Mouse (Mus musculus) hindbrain, embryonic 13.5 days (tissue): Measurements from ENCODE around the gene Src. TPM values are rescaled to one million over a fixed set of nuclear protein-coding genes. Genes with fewer than 3 reads are reported as not detected.
A peak's percentile ranks its signal among the peaks of the same experiment; 100 is the strongest.

Experiments
- ATAC-seq: fragments of 200-750 bp; cut with Nextera tagmentation; 2 replicates; pipeline ENCODE4 v1.8.0; 2017; ENCODE audit warnings: moderate TSS enrichment; ENCODE audit not compliant: low FRiP score
- H3K27ac ChIP-seq: fragments of 300-500 bp; sonication (generic); 2 replicates; pipeline ENCODE4 v1.5.1; 2015; ENCODE audit warnings: inconsistent platforms, mild to moderate bottlenecking, moderate library complexity
- H3K27me3 ChIP-seq: fragments of 300-500 bp; sonication (generic); 2 replicates; pipeline ENCODE4 v1.6.1; 2015; ENCODE audit warnings: mild to moderate bottlenecking, inconsistent platforms
- H3K36me3 ChIP-seq: fragments of 300-500 bp; sonication (generic); 2 replicates; pipeline ENCODE4 v1.6.1; 2015; ENCODE audit warnings: mild to moderate bottlenecking, inconsistent platforms
- H3K4me1 ChIP-seq: fragments of 300-500 bp; sonication (generic); replicated peaks from 2 replicates; pipeline ENCODE4 v1.6.1; 2015; ENCODE audit warnings: inconsistent platforms
- H3K4me2 ChIP-seq: fragments of 300-500 bp; sonication (generic); 2 replicates; pipeline ENCODE4 v1.6.1; 2015; ENCODE audit warnings: inconsistent platforms, mild to moderate bottlenecking, moderate library complexity
- H3K4me3 ChIP-seq: fragments of 300-500 bp; sonication (generic); 2 replicates; pipeline ENCODE4 v1.5.1; 2015; ENCODE audit warnings: mild to moderate bottlenecking, inconsistent platforms
- H3K9ac ChIP-seq: fragments of 300-500 bp; sonication (generic); 2 replicates; pipeline ENCODE4 v1.6.1; 2015; ENCODE audit warnings: mild to moderate bottlenecking, inconsistent platforms
- H3K9me3 ChIP-seq: fragments of 300-500 bp; sonication (generic); 2 replicates; pipeline ENCODE4 v1.6.1; 2016; ENCODE audit warnings: inconsistent platforms
- WGBS: fragments of 180-500 bp; shearing (Covaris S2); methylation state at CpG from one replicate; pipeline ENCODE4 v1.1.7; 2015; 5-methylcytosine and 5-hydroxymethylcytosine counted together
- polyA plus RNA-seq: library from polyadenylated mRNA; unstranded; fragments of >200 nt; fragmentation: Nextera tagmentation; extraction: Ambion mirVana; gene quantifications from 2 replicates; pipeline ENCODE4 v1.2.1, GENCODE M21; 2015

Src gene
- polyA plus RNA-seq, 1 experiment from 2014 or later: 31.8 TPM

DNA sequence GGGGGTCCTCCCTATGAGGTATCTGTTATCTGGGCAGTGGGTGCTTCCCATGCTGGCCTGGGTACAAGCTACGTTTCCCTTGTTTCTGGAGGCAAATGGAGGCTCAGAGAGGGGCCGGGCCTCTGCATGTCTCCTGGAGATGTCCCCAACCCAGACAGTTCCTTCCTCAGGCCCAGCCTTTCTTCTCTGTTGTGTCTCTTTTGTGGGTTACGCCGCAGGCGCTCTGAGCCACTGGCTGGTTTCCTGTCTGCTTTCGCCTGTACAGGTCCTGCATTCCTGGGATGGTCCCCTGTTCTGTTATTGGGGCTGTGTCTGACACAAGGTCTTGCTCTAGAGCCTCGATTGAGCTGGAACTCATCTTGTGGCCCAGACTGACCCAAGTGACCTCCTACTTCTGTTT, 11.5 kb downstream of the Src start:
- peaks cover 34% of the 10 kb centered on the region for H3K36me3 ChIP-seq
- H3K9ac ChIP-seq: 0 out of 2 replicates have a peak overlapping the region, but pooled peaks have one; percentile 31
- H3K27ac ChIP-seq: peak overlapping the region; percentile 4; the same call in 1 of the 2 replicates

GRCm38 (mm10) chr2:157430667-157431429, 12.6 kb downstream of the Src start:
- Histone ChIP-seq H3K9me3 (no peaks in the 10 kb centered on the region), H3K27ac (peak overlapping the region; percentile 80), H3K9ac (peak overlapping the region; percentile 55), H3K4me3 (no peak overlapping the region), H3K4me2 (no peak overlapping the region), H3K36me3 (peaks cover 38% of the 10 kb centered on the region), H3K4me1 (peaks cover 100% of the 10 kb centered on the region), H3K27me3 (no peaks in the 10 kb centered on the region)
- no peak for ATAC-seq
- WGBS: 80% methylated on average over 4 of the region's 4 CpGs

More for the DNA sequence above, 11.5 kb downstream of the Src start:
- Histone ChIP-seq H3K4me1 (peaks cover 100% of the 10 kb centered on the region), H3K4me2 (no peak overlapping the region), H3K27me3 (no peaks in the 10 kb centered on the region), H3K4me3 (no peak overlapping the region), H3K9me3 (no peaks in the 10 kb centered on the region)
- no peak for ATAC-seq
- 79% methylated on average over 7 of the region's 7 CpGs for WGBS

GRCm38 (mm10) chr2:157431912-157432311, 13.7 kb downstream of the Src start:
- no peak for ATAC-seq
- Histone ChIP-seq H3K9ac (peak overlapping the region; percentile 55), H3K9me3 (no peaks in the 10 kb centered on the region), H3K36me3 (peaks cover 42% of the 10 kb centered on the region), H3K4me3 (no peak overlapping the region), H3K27ac (peak overlapping the region; percentile 80), H3K27me3 (no peaks in the 10 kb centered on the region), H3K4me2 (no peak overlapping the region), H3K4me1 (peaks cover 99% of the 10 kb centered on the region)
- 81% methylated on average over 5 of the region's 5 CpGs for WGBS

DNA sequence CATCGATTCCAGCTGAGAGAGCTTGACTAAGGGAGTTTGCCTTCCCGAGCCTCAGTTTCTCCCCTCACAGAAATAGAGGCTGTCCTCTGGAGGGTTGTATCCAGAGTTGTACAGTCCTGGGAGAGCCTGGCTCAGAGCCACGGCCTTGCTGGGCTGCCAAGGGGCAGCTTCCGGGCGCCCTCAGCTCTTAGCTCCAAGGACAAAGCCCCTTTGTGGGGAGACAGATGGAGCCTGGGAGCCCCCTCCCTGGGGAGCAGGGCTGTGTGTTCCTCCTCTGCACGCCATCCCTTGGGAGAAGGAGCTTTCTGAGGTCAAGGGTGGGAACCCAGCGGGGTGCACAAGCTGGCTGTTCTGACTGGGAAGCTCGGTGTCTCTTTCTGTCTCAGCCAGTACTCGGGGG, 14.2 kb downstream of the Src start:
- 54% methylated on average over 9 of the region's 9 CpGs for WGBS
- no peak overlapping the region for H3K4me3 ChIP-seq
- H3K9ac ChIP-seq: peak overlapping the region; percentile 55; the same call in 1 of the 2 replicates
- peaks cover 45% of the 10 kb centered on the region for H3K36me3 ChIP-seq
- no peaks in the 10 kb centered on the region for H3K27me3 ChIP-seq
- H3K27ac ChIP-seq: peak overlapping the region; percentile 80
- H3K4me2 ChIP-seq: no peak overlapping the region
- peak; percentile 44; the same call in 1 of the 2 replicates for ATAC-seq
- no peaks in the 10 kb centered on the region for H3K9me3 ChIP-seq
- H3K4me1 ChIP-seq: peaks cover 96% of the 10 kb centered on the region

DNA sequence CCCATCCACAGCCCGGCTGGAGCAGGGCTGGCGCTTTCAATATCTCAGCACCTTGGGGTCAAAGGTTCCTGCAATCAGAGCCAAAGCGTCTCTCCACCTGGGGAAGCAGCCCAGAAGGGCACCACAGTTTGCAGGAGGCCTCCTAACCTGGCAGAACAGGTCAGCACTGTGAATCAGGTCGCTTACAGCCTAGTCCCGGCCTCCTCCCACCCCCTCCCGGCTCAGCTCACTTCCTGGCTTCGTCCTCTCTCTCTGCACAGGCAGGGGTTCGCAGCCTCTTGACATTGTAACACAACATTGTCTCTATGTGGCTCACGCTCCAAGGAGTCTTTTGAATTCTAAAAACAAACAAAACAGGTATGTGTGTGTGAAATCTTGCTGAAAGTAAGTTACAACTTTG, 15.8 kb downstream of the Src start:
- H3K4me1 ChIP-seq: peaks cover 84% of the 10 kb centered on the region
- no peak overlapping the region for H3K4me3 ChIP-seq
- no peak for ATAC-seq
- H3K9ac ChIP-seq: no peak overlapping the region
- H3K27me3 ChIP-seq: no peaks in the 10 kb centered on the region
- peak overlapping the region; percentile 80 for H3K27ac ChIP-seq
- H3K9me3 ChIP-seq: no peaks in the 10 kb centered on the region
- WGBS: 37% methylated on average over 9 of the region's 9 CpGs
- H3K36me3 ChIP-seq: peaks cover 40% of the 10 kb centered on the region
- no peak overlapping the region for H3K4me2 ChIP-seq

DNA sequence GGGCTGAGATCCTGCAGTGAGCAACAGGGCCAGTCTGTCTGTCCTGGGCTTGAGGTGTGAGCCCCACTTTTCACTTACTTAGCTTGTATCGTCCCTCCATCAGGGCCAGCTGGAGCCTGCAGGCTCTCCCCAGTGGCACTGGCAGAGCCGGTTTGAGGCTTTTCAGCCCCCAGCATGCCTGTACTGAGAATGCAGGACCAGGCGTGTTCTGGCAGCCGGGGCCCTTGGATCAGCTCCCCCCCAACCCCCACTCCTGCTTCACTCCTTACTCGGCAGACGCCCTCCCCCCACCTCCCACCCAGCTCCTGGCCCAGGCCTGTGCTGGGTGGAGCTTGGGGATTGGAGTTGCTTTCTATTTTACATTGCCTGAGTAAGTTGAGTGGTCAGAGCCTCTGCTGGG, 16.3 kb downstream of the Src start:
- H3K9ac ChIP-seq: peak overlapping the region; percentile 26; the same call in 1 of the 2 replicates

GRCm38 (mm10) chr2:157436496-157436895, 18.3 kb downstream of the Src start:
- Histone ChIP-seq H3K4me2 (no peak overlapping the region), H3K4me3 (no peak overlapping the region), H3K4me1 (peaks cover 61% of the 10 kb centered on the region), H3K27ac (no peak overlapping the region; the same call in 1 of the 2 replicates), H3K9me3 (0 out of 2 replicates have a peak, but pooled peaks cover 4% of the 10 kb centered on the region), H3K27me3 (no peaks in the 10 kb centered on the region), H3K9ac (no peak overlapping the region), H3K36me3 (peaks cover 53% of the 10 kb centered on the region)
- 80% methylated on average over 11 of the region's 11 CpGs for WGBS
- no peak for ATAC-seq

More for the DNA sequence above, 16.3 kb downstream of the Src start:
- Histone ChIP-seq H3K27me3 (no peaks in the 10 kb centered on the region), H3K9me3 (no peaks in the 10 kb centered on the region), H3K4me2 (no peak overlapping the region), H3K4me3 (no peak overlapping the region), H3K36me3 (peaks cover 45% of the 10 kb centered on the region), H3K27ac (peak overlapping the region; percentile 80), H3K4me1 (peaks cover 81% of the 10 kb centered on the region)
- 19% methylated on average over 6 of the region's 6 CpGs for WGBS
- ATAC-seq: 0 out of 2 replicates have a peak, but pooled peaks have one; percentile 11

- Histone ChIP-seq H3K36me3 (peaks cover 55% of the 10 kb centered on the region), H3K27ac (0 out of 2 replicates have a peak overlapping the region, but pooled peaks have one; percentile 12), H3K4me2 (no peak overlapping the region), H3K9ac (no peak overlapping the region), H3K4me1 (peaks cover 54% of the 10 kb centered on the region), H3K4me3 (no peak overlapping the region), H3K9me3 (0 out of 2 replicates have a peak, but pooled peaks cover 4% of the 10 kb centered on the region), H3K27me3 (no peaks in the 10 kb centered on the region)
- no peak for ATAC-seq
- 86% methylated on average over 3 of the region's 3 CpGs for WGBS
These were observed 18.9 kb downstream of the Src start for GRCm38 (mm10) chr2:157437123-157437522.

- peaks cover 13% of the 10 kb centered on the region for H3K4me1 ChIP-seq
- ATAC-seq: no peak
- H3K4me2 ChIP-seq: no peak overlapping the region
- 100% methylated on average over 1 of the region's 1 CpGs for WGBS
- no peaks in the 10 kb centered on the region for H3K27me3 ChIP-seq
- no peak overlapping the region for H3K4me3 ChIP-seq
- H3K36me3 ChIP-seq: peaks cover 69% of the 10 kb centered on the region
- H3K27ac ChIP-seq: no peak overlapping the region
- H3K9ac ChIP-seq: no peak overlapping the region
- H3K9me3 ChIP-seq: 0 out of 2 replicates have a peak, but pooled peaks cover 4% of the 10 kb centered on the region
These were observed 23.1 kb downstream of the Src start for GRCm38 (mm10) chr2:157441363-157441762.

GRCm38 (mm10) chr2:157447297-157448158, 29.3 kb downstream of the Src start:
- no peaks in the 10 kb centered on the region for H3K4me1 ChIP-seq
- no peak overlapping the region for H3K4me2 ChIP-seq
- H3K9ac ChIP-seq: no peak overlapping the region
- H3K4me3 ChIP-seq: no peak overlapping the region
- peaks cover 47% of the 10 kb centered on the region for H3K36me3 ChIP-seq
- 90% methylated on average over 15 of the region's 15 CpGs for WGBS
- no peaks in the 10 kb centered on the region for H3K9me3 ChIP-seq
- H3K27ac ChIP-seq: no peak overlapping the region
- no peak for ATAC-seq
- H3K27me3 ChIP-seq: no peaks in the 10 kb centered on the region

DNA sequence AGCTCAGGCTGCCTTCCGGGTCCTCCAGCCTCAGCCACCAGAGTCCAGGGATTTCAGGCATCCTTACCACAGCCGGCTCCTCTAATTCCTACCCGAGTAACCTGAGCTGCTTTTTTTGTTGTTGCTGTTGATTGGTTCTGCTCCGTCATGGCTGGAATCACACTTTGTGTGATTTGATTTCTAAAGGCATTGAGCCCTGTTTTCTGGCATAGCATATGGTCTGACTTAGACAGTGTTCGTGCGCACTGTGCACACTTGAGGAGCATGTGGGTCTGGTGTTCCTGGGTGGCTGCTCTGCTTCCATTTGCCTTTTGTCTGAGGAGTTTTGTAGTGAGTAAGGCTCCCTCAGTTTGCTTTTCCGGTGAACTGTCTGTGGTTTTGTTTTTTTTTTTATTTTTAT, 30.1 kb downstream of the Src start:
- 70% methylated on average over 7 of the region's 7 CpGs for WGBS
- no peak overlapping the region for H3K27ac ChIP-seq
- peaks cover 44% of the 10 kb centered on the region for H3K36me3 ChIP-seq
- no peak overlapping the region for H3K4me2 ChIP-seq
- H3K9me3 ChIP-seq: no peaks in the 10 kb centered on the region
- H3K9ac ChIP-seq: no peak overlapping the region
- no peaks in the 10 kb centered on the region for H3K4me1 ChIP-seq
- ATAC-seq: no peak
- H3K27me3 ChIP-seq: no peaks in the 10 kb centered on the region
- no peak overlapping the region for H3K4me3 ChIP-seq

DNA sequence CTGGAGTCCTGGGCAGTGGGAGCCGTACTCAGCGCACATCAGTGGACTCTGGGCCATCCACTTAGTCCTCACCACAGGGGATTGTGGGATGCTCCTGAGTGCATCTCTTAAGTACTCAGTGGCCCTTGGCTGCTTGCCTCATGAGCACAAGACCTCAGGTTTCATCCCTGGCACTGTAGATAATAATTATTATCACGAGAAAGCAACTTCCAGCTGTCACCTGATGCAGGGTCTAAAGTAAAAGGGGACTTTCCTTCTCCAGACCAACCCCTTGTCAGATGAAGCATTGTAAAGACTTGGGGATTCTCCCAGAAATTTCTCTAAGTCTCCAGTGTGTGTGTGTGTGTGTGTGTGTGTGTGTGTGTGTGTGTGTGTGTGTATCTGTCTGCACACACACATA, 32.7 kb downstream of the Src start:
- Histone ChIP-seq H3K27me3 (no peaks in the 10 kb centered on the region), H3K4me2 (no peak overlapping the region), H3K4me3 (no peak overlapping the region), H3K27ac (no peak overlapping the region), H3K4me1 (peaks cover 4% of the 10 kb centered on the region), H3K9me3 (no peaks in the 10 kb centered on the region), H3K9ac (no peak overlapping the region), H3K36me3 (peaks cover 40% of the 10 kb centered on the region)
- WGBS: 89% methylated on average over 3 of the region's 3 CpGs
- no peak for ATAC-seq
